In the genomic region with DNA sequence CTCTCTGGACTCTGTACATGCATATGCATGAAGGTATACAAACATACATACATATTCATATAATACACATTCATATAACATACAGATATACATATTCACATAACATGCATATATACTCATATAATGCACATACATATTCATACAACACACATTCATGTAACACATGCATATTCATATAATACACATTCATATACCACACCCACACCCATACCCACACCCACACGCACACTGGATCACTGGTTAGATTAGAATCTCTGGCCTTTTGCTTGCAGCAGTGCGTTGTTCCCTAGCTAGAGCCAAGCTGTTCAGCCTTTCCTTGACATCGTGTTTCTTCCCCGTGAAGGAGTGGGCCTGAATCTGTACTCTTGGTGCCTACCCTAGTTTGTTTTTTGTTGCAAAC, we compare ENCODE assay signal across 23 mouse cellular contexts. TPM values are rescaled to one million over a fixed set of nuclear protein-coding genes. Genes with fewer than 3 reads are reported as not detected.
"Had no signal": no experiment of that assay in that cellular context is flagged by ENCODE, and none has a peak within 500 bp of the region (broad histone marks: within the 10 kb centered on the region; RNA-seq: fewer than 3 reads in every experiment).

No protein-coding gene starts in this region.

- H3K4me3 ChIP-seq: kidney, embryonic 15.5 days; limb, embryonic 10.5 days; limb, embryonic 13.5 days; liver, embryonic 12.5 days; liver, embryonic 15.5 days; lung, embryonic 15.5 days; megakaryocyte, embryonic 14.5 days; midbrain, embryonic 12.5 days; myocyte; neural tube, embryonic 13.5 days had no signal

- H3K9me3 ChIP-seq: kidney, embryonic 15.5 days; limb, embryonic 10.5 days; limb, embryonic 13.5 days; liver, embryonic 12.5 days; liver, embryonic 15.5 days; lung, embryonic 15.5 days; megakaryocyte, embryonic 14.5 days; midbrain, embryonic 12.5 days; neural tube, embryonic 13.5 days had no signal

- H3K27me3 ChIP-seq: kidney, embryonic 15.5 days; limb, embryonic 13.5 days; liver, embryonic 12.5 days; liver, embryonic 15.5 days; lung, embryonic 15.5 days; megakaryocyte, embryonic 14.5 days; midbrain, embryonic 12.5 days; neural tube, embryonic 13.5 days had no signal

- DNase-seq: kidney, adult 2 months; kidney, postnatal 10 days; kidney, postnatal 36 days; liver; lung, adult 18-20 months; lung, postnatal 10 days; lung, postnatal 36 days; thymus, postnatal 25 days had no signal

- H3K36me3 ChIP-seq: kidney, embryonic 15.5 days; limb, embryonic 10.5 days; limb, embryonic 13.5 days; liver, embryonic 12.5 days; liver, embryonic 15.5 days; lung, embryonic 15.5 days had no signal

- H3K27ac ChIP-seq: kidney, embryonic 15.5 days; limb, embryonic 10.5 days; limb, embryonic 13.5 days; liver, embryonic 12.5 days; liver, embryonic 15.5 days; lung, embryonic 15.5 days; midbrain, embryonic 12.5 days; neural tube, embryonic 13.5 days had no signal

- ATAC-seq: intestine, postnatal 0 days; liver, embryonic 12.5 days; midbrain, embryonic 16.5 days had no signal

- H3K9ac ChIP-seq: kidney, embryonic 15.5 days; limb, embryonic 13.5 days; liver, embryonic 12.5 days; liver, embryonic 15.5 days; lung, embryonic 15.5 days; midbrain, embryonic 12.5 days; neural tube, embryonic 13.5 days had no signal

- H3K4me2 ChIP-seq: kidney, embryonic 15.5 days; limb, embryonic 13.5 days; liver, embryonic 12.5 days; liver, embryonic 15.5 days; lung, embryonic 15.5 days; midbrain, embryonic 12.5 days; neural tube, embryonic 13.5 days had no signal

RNA-seq across cellular contexts. Expression of a gene that starts 60.0 kb away (rescaled TPM):
- total RNA-seq: monocyte, adult 5-6 weeks; neutrophil, adult 5-6 weeks had no signal
- polyA plus RNA-seq: intestine, postnatal 0 days; kidney, embryonic 15.5 days; limb, embryonic 13.5 days; midbrain, embryonic 12.5 days; midbrain, embryonic 16.5 days; myocyte; neural tube, embryonic 13.5 days; stomach, embryonic 14.5 days had no signal
